Mouse (Mus musculus) cerebellum, adult (tissue): ENCODE results near the gene Uba3.

Source experiments
- ATAC-seq: cut with Nextera tagmentation; 2 replicates; pipeline ENCODE4 v1.9.2; 2017; ENCODE audit warnings: mild to moderate bottlenecking, moderate library complexity, mixed read lengths; ENCODE audit not compliant: insufficient number of reproducible peaks, low FRiP score, low TSS enrichment

Gene Uba3

GRCm38 (mm10) chr6:97205439-97205885, at the start of gene Uba3:
Gene Uba3 (minus strand): TSS chr6:97205647.
- ATAC-seq: peak; percentile 95

DNA sequence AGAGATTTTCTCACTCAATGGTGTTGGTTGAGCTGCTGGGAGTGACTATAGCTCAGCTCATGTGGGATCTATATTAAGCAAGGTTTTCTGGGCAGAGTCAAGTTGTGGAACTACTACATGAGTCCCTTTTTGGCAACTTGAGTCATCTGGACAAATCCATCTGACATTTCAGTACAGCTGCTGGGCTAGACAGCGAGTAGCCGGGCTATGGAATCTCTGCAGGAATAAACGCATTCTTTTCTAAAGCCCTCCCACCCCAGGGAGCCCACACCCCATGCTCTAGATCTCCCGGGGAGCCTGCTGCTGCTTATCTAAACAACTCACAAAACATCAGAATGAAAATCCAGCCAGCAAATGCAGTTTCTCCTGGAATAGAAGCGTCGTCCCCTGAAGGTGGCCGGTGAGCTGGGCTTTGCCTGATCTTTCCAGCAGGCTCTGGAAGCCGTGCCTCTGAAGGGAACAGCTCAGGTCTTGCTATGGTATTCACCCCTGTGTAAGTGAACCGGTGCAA, 47.3 kb upstream of the Uba3 start, which contains the start of gene Lmod3:
Gene Lmod3 (minus strand): TSS at position 49 of the 511 bp plus-strand sequence.
- no peak for ATAC-seq

GRCm38 (mm10) chr6:97252086-97252485, 46.6 kb upstream of the Uba3 start:
- no peak for ATAC-seq

- peak; percentile 66; the same call in 1 of the 2 replicates for ATAC-seq
Measured at GRCm38 (mm10) chr6:97250966-97251365, 45.5 kb upstream of the Uba3 start.

GRCm38 (mm10) chr6:97245200-97245599, 39.8 kb upstream of the Uba3 start:
- no peak for ATAC-seq

GRCm38 (mm10) chr6:97242522-97242921, 37.1 kb upstream of the Uba3 start:
- no peak for ATAC-seq

- no peak for ATAC-seq
Measured at GRCm38 (mm10) chr6:97240092-97240491, 34.6 kb upstream of the Uba3 start.

DNA sequence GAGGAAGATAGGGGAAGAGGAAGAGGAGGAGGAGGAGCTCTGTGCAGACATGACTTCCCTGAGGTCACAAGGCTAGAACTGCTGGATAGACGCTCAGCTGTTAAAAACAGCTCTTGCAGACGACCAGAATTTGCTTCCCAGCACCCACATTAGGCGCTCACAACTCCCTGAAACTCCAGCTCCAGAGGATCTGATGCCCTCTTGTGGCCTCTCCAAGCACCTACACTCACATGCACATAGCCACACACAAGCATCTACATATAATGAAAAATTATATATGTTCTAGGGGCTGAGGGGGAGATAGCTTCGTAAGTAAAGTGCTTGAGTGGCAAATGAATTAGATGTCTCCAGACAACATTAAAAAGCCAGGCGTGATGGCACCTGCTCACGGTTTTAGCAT, 33.9 kb upstream of the Uba3 start:
- no peak for ATAC-seq

GRCm38 (mm10) chr6:97236088-97236487, 30.6 kb upstream of the Uba3 start:
- no peak for ATAC-seq

DNA sequence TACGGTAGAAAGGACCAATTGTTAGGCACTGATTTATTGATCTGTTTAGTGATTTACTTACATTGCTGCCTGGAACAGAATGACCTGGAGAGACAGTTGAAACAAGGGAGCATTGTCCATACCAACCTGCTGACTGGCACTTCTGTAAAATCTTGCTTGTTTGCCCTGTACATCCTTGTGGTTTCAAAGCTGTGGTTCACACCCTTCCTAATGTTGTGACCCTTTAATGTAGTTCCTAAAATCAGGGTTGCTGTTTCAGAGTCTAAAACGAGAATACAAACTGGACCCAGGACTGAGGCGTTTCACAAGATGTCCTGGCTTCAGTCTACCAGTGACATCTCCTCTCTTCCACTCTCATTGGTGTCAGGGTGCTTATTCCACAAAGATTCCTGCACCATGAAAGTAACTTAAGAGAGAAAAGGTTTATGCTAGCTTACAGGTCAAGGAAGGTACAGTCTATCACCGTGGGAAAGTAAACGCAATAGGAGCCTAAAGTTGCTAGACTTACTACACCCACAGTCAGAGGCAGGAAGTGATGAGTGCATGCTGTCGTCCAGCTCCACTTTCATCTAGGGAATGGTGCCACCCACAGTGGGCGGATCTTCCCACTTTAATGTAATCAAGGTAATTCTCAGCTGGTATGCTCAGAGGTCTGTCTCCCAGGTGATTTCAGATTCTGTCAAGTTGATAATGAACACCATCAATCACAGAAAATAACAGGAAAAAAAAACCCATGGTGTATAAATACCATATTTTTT, 29.6 kb upstream of the Uba3 start:
- no peak for ATAC-seq

GRCm38 (mm10) chr6:97227067-97227847, 21.8 kb upstream of the Uba3 start:
- ATAC-seq: no peak

DNA sequence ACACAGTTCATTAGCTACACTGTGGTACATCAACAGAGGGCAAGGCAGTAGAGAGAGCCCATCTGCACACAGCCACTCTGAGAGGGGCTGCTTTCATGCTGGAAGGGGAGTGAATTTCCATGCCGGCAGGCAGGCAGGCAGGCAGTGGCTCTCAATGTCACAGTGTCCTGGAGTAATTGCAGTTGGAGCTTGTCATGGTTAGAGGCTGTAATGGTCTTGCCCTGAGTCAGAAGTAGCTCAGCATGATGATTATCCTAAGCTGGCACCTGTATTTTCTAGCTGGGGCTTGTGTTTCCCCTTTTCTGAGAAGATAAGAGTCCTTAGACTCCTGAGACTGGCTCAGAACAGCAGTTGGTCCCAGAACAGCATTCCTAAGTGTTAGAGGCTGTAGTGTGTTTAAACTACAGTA, 20.6 kb upstream of the Uba3 start:
- ATAC-seq: no peak

- ATAC-seq: no peak
Measured at GRCm38 (mm10) chr6:97224505-97224904, 19.1 kb upstream of the Uba3 start.

DNA sequence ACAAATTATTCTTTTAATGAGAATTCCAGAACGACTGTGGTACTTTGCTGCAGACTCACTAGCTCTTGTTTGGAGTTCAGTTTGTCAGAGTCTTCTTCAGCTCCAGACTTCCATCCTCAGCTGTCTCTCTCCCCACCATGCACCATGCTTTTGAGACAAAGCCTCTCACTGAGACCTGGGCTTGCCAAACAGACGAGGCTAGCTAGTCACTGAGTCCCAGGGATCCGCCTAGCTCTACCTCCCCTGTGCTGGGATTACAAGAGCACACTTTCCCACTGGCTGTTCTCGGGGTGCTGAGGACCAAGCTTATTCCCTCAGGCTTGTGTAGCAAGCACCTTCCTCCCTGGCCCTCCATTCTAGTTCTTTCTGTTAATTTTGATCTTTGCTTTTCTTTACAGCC, 18.1 kb upstream of the Uba3 start:
- ATAC-seq: no peak

DNA sequence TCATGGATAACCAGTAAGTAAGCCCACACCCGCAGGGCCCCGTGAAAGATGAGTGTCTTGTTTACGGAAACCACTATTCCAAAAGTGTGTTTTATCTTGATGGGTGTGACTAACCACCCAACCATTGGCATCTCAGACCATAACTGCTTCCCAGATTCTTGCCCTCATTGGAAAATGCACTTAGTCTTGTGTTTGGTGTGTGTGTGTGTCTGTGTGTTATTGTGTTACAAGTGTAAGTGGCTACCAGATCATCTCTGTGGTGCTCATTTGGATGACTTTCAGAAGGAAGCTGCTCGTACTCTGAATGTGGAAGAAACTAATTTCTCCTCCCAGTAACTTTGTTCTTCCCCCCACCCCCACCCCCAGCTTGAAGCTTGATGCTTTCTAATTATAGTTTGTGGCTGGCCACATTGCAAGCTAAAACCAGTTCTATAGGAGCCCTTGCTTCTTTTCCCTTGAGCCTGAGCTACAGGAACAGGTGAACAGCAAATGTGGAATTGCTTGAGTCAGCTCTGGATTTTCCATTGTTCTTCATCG, 17.6 kb upstream of the Uba3 start:
- no peak for ATAC-seq

GRCm38 (mm10) chr6:97222321-97222720, 16.9 kb upstream of the Uba3 start:
- ATAC-seq: no peak

DNA sequence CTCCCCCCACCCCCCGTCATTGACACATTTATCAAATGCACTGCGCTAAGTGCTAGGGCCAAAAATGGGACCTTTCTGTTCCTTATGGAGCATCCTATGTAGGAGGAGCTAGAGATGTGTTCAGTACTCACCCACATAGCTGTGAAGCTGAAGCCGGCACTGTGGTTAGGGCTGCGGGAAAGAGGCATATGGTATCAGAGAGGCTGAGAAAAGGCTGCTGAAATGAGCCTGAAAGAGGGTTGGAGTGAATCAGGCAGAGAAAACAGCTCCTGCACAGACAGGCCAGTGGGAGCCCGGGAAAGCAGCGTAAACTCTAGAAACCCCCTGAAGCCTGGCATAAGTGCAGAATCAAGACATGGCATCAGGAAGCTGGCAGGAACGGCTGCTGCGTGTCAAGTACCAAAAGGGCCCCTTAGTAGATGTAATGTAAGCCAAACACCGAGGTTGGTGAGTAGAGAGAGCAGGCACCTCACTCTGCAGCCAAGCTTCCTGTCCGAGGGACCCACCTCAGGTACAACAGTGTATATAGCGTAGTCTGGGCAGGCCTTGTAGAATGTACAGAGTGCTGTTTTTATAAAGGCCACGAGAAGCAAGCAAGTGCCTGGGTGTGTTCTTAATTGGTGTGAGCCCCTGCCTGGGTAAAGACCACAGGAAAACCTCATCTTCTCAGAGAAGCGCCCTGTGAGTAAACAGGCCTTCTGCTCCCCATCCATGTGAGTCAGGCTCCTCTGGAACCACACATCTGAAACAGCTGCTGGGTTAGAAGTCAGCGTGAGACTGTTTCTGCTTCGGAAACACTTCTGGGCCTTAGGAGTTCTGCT, 16.0 kb upstream of the Uba3 start:
- ATAC-seq: no peak

DNA sequence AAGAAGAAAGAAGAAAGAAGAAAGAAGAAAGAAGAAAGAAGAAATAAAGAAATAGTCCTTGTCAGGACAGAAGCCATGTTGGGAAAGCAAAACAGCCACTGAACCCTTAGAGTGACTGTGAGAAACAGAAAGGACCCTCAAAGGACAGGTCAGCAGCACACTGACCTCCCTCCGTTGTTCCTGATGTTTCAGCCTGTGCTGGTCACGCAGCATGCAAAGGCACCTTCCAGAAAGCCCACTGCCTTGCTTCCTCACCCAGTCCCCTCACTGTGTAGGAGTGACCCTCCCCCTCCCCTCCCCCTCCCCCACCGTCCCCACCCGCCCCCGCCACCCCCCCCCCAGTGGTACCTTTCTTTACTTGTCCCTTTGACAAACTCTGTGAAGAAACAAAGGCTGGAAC, 15.2 kb upstream of the Uba3 start:
- no peak for ATAC-seq

DNA sequence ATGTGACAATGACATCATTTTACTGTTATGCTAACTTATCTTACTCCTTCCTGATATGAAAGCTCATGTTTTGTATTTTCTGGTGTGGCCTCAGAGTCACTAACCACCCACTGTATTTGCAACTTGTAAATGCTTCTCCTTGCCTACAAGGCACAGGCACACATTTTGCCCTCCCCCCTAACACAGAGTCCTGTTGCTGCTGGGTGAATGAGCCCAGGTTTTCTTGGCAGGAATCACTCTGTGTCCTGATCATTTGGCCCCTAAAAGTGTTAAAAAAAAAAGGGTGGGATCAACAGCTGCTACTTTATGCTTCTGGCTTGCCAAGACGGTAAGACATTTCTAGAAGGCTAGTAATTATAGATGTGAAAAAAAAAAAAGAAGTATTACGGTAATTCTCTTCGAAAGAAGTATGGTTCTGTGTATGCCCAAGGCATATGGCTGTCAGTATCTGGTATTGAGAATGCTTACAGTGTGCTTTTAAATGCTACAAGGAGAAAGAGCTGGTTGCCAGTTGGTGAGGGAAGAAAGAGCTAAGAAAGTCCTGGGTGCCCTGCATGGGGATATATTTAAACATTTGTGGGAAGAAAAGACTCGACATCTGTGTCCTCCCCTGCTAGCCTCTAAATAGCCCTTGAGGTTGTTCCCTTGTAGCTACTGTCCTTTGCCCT, 10.8 kb upstream of the Uba3 start:
- ATAC-seq: no peak

DNA sequence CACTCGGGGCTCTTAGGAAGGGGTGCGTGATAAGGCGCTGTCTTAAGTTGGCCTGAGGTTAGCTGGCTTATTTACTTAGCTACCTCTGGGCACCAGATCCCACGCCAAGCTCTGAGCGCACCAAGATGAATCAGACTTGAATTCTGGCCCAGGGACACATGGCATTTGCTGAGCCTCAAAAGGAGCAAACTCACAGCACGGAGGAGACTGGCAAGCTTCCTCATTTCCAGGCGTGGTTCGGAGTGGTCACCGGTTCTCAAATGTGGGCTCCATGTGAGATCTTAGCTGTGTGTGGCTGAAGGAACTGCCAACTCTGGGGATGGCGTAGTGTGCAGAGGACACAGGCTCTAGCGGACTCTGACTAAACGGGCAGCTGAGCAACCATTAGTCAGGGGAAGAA, 6.5 kb upstream of the Uba3 start:
- peak; percentile 59; the same call in 1 of the 2 replicates for ATAC-seq
